Mouse (Mus musculus): ENCODE measurements around the gene Bloc1s5. TPM values are rescaled to one million over a fixed set of nuclear protein-coding genes. Genes with fewer than 3 reads are reported as not detected.
A peak's percentile ranks its signal among the peaks of the same experiment; 100 is the strongest.

The Bloc1s5 gene
- polyA plus RNA-seq, 1 experiment from 2014 or later = 13.9 TPM

DNA sequence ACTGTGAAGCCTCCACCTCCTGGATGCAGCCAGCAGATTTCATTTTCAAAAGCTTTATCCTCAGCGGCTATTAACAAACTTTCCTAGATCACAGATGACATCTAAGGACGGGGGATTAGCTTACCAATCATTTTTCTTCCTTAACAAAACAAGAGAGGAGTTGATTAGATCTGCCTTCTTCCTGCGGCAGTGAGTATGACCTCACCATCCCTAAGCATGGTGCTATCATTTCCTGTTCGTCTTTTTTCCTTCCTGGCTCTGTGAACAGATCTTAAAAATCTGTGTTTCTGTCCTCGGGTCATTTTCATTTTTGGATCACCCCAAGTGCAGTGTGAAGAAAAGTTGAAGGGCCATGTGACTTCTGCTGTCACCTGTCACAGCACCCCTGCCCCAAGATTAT lies 20.6 kb downstream of the Bloc1s5 start:
- 40% methylated on average over 5 of the region's 5 CpGs for WGBS (ENCODE audit: insufficient replicate concordance)
- peaks cover 17% of the 10 kb centered on the region for H3K36me3 ChIP-seq (replicated peaks; ENCODE audit: insufficient read depth, low read length)
- H3K4me2 ChIP-seq (ENCODE audit: low read depth, low read length) = peak overlapping the region; percentile 56
- H3K27me3 ChIP-seq (ENCODE audit: insufficient read depth, low read length) = no peaks in the 10 kb centered on the region
- peak overlapping the region; percentile 55; the same call in 1 of the 2 replicates for H3K27ac ChIP-seq (ENCODE audit: low read depth)
- H3K9ac ChIP-seq (replicated peaks) = no peak overlapping the region
- no peak for TF ChIP-seq CTCF (IDR thresholded peaks at IDR 0.05; ENCODE audit: low read depth)
- no peak for TF ChIP-seq EP300 (IDR thresholded peaks at IDR 0.05; ENCODE audit: low read depth)
- H3K4me1 ChIP-seq (ENCODE audit: insufficient read depth) = peaks cover 17% of the 10 kb centered on the region
- H3K4me3 ChIP-seq (ENCODE audit: low read depth, low read length) = no peak overlapping the region
- no peak for DNase-seq
- H3K9me3 ChIP-seq (ENCODE audit: low read length) = no peaks in the 10 kb centered on the region
- ATAC-seq = no peak

DNA sequence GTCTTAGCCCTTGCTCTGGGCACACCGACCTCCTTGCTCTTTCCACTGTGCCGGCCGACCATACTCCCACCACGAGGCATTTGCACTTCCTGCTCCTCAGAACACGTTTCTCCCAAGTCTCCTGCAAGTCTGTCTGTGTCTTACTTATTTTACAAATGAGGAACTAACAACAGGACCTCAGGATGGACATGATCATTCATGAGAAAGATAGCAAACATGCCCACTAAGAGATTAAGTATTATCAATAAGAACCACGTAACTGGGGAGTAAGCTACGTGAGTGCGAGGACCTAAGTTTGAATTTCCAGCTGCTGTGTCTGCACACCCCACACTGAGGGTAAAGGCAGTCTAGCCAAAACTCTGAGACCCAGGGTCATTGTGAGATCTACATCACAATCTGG lies 21.3 kb downstream of the Bloc1s5 start:
- Histone ChIP-seq H3K4me2 (ENCODE audit: low read depth, low read length) (peak overlapping the region; percentile 56), H3K27me3 (ENCODE audit: insufficient read depth, low read length) (no peaks in the 10 kb centered on the region), H3K4me1 (ENCODE audit: insufficient read depth) (peaks cover 17% of the 10 kb centered on the region), H3K9me3 (ENCODE audit: low read length) (no peaks in the 10 kb centered on the region), H3K9ac (replicated peaks) (no peak overlapping the region), H3K36me3 (replicated peaks; ENCODE audit: insufficient read depth, low read length) (peaks cover 15% of the 10 kb centered on the region), H3K4me3 (ENCODE audit: low read depth, low read length) (no peak overlapping the region), H3K27ac (ENCODE audit: low read depth) (peak overlapping the region; percentile 55; the same call in 1 of the 2 replicates)
- TF ChIP-seq EP300 (IDR thresholded peaks at IDR 0.05; ENCODE audit: low read depth) = peak; percentile 54
- no peak for TF ChIP-seq CTCF (IDR thresholded peaks at IDR 0.05; ENCODE audit: low read depth)
- ATAC-seq (no peak), DNase-seq (no peak)
- 32% methylated on average over 8 of the region's 8 CpGs for WGBS (ENCODE audit: insufficient replicate concordance)

DNA sequence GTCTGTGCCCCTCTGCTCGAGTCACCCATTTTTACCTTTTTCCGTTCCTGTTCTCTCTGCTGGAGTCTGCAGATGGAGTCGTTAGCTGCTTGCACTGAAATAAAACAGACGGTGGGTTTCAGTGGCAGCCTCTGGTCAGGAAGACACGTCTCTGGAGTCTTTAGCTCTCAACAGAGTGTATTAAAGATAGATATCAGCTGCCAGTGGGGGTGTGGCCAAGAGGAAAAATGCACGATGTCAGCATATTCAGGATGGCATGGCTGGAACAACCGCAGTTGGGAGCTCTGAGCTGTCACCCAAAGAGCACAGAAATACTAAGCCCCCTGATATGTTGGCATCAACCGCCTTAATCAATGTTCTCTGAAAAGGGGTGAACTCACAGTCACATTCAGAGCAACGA lies 22.3 kb downstream of the Bloc1s5 start:
- no peak for TF ChIP-seq CTCF (IDR thresholded peaks at IDR 0.05; ENCODE audit: low read depth)
- no peak for TF ChIP-seq EP300 (IDR thresholded peaks at IDR 0.05; ENCODE audit: low read depth)
- Histone ChIP-seq H3K4me3 (ENCODE audit: low read depth, low read length) (no peak overlapping the region), H3K4me2 (ENCODE audit: low read depth, low read length) (no peak overlapping the region), H3K9ac (replicated peaks) (no peak overlapping the region), H3K36me3 (replicated peaks; ENCODE audit: insufficient read depth, low read length) (peaks cover 15% of the 10 kb centered on the region), H3K27ac (ENCODE audit: low read depth) (no peak overlapping the region), H3K4me1 (ENCODE audit: insufficient read depth) (peaks cover 17% of the 10 kb centered on the region), H3K9me3 (ENCODE audit: low read length) (no peaks in the 10 kb centered on the region), H3K27me3 (ENCODE audit: insufficient read depth, low read length) (no peaks in the 10 kb centered on the region)
- WGBS (ENCODE audit: insufficient replicate concordance) = 82% methylated on average over 9 of the region's 9 CpGs
- ATAC-seq (no peak), DNase-seq (no peak)

DNA sequence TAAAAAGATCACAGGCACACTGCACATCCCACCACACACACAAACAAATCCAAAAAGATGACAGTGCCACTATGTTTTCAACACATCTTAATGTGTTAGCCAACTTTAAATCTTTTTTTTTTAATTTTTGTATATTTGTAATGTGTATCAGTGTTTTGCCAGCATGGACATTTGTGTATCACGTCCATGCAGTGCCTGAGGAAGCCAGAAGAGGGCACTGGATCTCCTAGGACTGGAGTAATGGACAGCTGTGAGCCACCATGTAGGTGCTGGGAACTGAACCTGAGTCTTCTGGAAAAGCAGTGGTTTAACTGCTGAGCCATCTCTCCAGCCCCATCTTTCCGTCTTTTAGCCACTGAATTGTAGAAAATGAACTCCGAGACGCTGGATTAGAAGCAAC lies 22.7 kb downstream of the Bloc1s5 start:
- H3K4me3 ChIP-seq (ENCODE audit: low read depth, low read length) = no peak overlapping the region
- DNase-seq (no peak), ATAC-seq (no peak)
- TF ChIP-seq EP300 (IDR thresholded peaks at IDR 0.05; ENCODE audit: low read depth) (no peak), CTCF (IDR thresholded peaks at IDR 0.05; ENCODE audit: low read depth) (peak; percentile 42)
- 95% methylated on average over 4 of the region's 4 CpGs for WGBS (ENCODE audit: insufficient replicate concordance)
- H3K27me3 ChIP-seq (ENCODE audit: insufficient read depth, low read length) = no peaks in the 10 kb centered on the region
- H3K27ac ChIP-seq (ENCODE audit: low read depth) = no peak overlapping the region
- peaks cover 16% of the 10 kb centered on the region for H3K36me3 ChIP-seq (replicated peaks; ENCODE audit: insufficient read depth, low read length)
- H3K9ac ChIP-seq (replicated peaks) = no peak overlapping the region
- H3K4me2 ChIP-seq (ENCODE audit: low read depth, low read length) = no peak overlapping the region
- H3K9me3 ChIP-seq (ENCODE audit: low read length) = no peaks in the 10 kb centered on the region
- H3K4me1 ChIP-seq (ENCODE audit: insufficient read depth) = peaks cover 17% of the 10 kb centered on the region

GRCm38 (mm10) chr13:38610336-38610735 lies 24.6 kb downstream of the Bloc1s5 start:
- Histone ChIP-seq H3K4me2 (ENCODE audit: low read depth, low read length) (no peak overlapping the region), H3K27me3 (ENCODE audit: insufficient read depth, low read length) (no peaks in the 10 kb centered on the region), H3K4me1 (ENCODE audit: insufficient read depth) (peaks cover 14% of the 10 kb centered on the region), H3K4me3 (ENCODE audit: low read depth, low read length) (no peak overlapping the region), H3K36me3 (replicated peaks; ENCODE audit: insufficient read depth, low read length) (peaks cover 18% of the 10 kb centered on the region), H3K9me3 (ENCODE audit: low read length) (no peaks in the 10 kb centered on the region), H3K27ac (ENCODE audit: low read depth) (no peak overlapping the region), H3K9ac (replicated peaks) (no peak overlapping the region)
- TF ChIP-seq EP300 (IDR thresholded peaks at IDR 0.05; ENCODE audit: low read depth) (no peak), CTCF (IDR thresholded peaks at IDR 0.05; ENCODE audit: low read depth) (no peak)
- 83% methylated on average over 6 of the region's 6 CpGs for WGBS (ENCODE audit: insufficient replicate concordance)
- DNase-seq (no peak), ATAC-seq (no peak)

DNA sequence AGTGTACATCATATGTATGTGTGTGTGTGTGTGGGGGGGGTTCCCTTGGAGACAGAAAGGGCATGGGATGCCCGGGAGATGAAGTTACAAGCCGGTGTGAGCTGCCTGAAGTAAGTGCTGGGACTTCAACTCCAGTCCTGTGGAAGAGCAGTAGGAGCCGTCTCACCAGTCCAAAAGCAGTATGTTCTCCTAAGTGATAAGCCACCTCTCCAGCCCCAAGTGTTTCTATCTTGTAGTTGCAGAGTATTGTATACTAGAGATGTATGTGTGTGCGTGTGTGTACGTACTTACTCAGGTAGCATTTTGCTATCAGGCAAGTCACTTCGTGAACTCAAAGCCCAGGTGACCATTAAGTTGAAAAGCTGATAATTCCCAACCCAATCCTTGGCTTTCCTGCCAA lies 27.8 kb downstream of the Bloc1s5 start:
- no peak for ATAC-seq
- Histone ChIP-seq H3K9me3 (ENCODE audit: low read length) (no peaks in the 10 kb centered on the region), H3K4me3 (ENCODE audit: low read depth, low read length) (no peak overlapping the region), H3K4me1 (ENCODE audit: insufficient read depth) (no peaks in the 10 kb centered on the region), H3K27me3 (ENCODE audit: insufficient read depth, low read length) (no peaks in the 10 kb centered on the region), H3K4me2 (ENCODE audit: low read depth, low read length) (no peak overlapping the region), H3K9ac (replicated peaks) (no peak overlapping the region), H3K27ac (ENCODE audit: low read depth) (no peak overlapping the region), H3K36me3 (replicated peaks; ENCODE audit: insufficient read depth, low read length) (peaks cover 23% of the 10 kb centered on the region)
- WGBS (ENCODE audit: insufficient replicate concordance) = 55% methylated on average over 6 of the region's 6 CpGs
- TF ChIP-seq CTCF (IDR thresholded peaks at IDR 0.05; ENCODE audit: low read depth) (no peak), EP300 (IDR thresholded peaks at IDR 0.05; ENCODE audit: low read depth) (no peak)
- DNase-seq = no peak

DNA sequence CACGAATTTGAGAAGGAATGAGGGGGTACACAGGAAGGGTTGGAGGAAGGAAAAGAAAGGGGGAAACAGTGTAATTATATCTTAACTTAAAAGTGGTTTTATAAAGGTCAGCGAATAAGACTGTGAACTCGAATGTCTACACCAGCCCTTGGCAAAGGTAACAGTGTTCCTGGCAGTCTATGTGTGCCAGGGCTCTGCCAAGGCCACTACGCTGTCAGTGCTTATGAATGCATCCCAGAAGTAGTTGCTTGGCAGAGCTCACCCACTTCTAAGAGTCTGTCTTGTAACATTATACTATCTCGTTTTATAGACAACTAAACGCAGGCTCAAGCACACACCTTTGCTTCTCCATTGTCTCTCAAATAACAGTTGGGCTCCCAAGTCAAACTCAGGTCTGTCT lies 29.6 kb downstream of the Bloc1s5 start:
- H3K4me3 ChIP-seq (ENCODE audit: low read depth, low read length) = no peak overlapping the region
- 85% methylated on average over 6 of the region's 6 CpGs for WGBS (ENCODE audit: insufficient replicate concordance)
- ATAC-seq (no peak), DNase-seq (no peak)
- H3K9me3 ChIP-seq (ENCODE audit: low read length) = no peaks in the 10 kb centered on the region
- no peak overlapping the region for H3K4me2 ChIP-seq (ENCODE audit: low read depth, low read length)
- H3K27me3 ChIP-seq (ENCODE audit: insufficient read depth, low read length) = no peaks in the 10 kb centered on the region
- no peak overlapping the region for H3K27ac ChIP-seq (ENCODE audit: low read depth)
- peaks cover 21% of the 10 kb centered on the region for H3K36me3 ChIP-seq (replicated peaks; ENCODE audit: insufficient read depth, low read length)
- no peak overlapping the region for H3K9ac ChIP-seq (replicated peaks)
- H3K4me1 ChIP-seq (ENCODE audit: insufficient read depth) = no peaks in the 10 kb centered on the region
- TF ChIP-seq EP300 (IDR thresholded peaks at IDR 0.05; ENCODE audit: low read depth) = no peak
- TF ChIP-seq CTCF (IDR thresholded peaks at IDR 0.05; ENCODE audit: low read depth) = no peak

Data from liver, postnatal 0 days (tissue).